Mouse (Mus musculus): ENCODE measurements around the gene Stx6.

DNA sequence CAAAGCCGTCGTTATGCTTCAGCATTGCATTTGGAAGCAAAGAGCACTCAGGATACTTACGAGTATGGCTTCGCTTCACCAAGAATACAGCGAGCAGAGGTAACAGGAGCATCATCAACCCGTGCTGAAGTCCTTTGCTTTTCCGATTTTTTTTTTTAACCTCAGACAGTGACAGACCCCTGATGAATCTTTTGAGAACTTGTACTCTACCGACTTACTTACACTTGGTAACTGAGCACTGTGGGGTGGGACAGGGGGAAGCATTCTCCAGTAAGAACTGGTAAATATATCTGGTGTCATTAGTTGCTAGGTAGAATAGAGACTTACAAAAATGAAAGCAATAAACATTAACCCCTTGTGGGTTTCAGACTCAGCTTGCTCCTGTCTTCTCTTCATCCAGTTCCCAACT lies 11.9 kb upstream of the Stx6 start, which contains the start of gene Mr1:
- no peak for TF ChIP-seq CTCF (IDR thresholded peaks at IDR 0.05; ENCODE audit: extremely low read depth, insufficient read length, insufficient replicate concordance, low read depth, low read length)
- no peak for TF ChIP-seq POLR2A (IDR thresholded peaks at IDR 0.05; ENCODE audit: low read depth, low read length)
